Mouse (Mus musculus): ENCODE data around the gene Gm6525. TPM values are rescaled to one million over a fixed set of nuclear protein-coding genes. Genes with fewer than 3 reads are reported as not detected.

The Gm6525 gene
- not detected for total RNA-seq (2023)

GRCm38 (mm10) chr3:84173581-84174154 is at the start of gene Gm6525:
Gm6525 (plus strand) TSS chr3:84174104.

GRCm38 (mm10) chr3:84155558-84156006 is 18.3 kb upstream of the Gm6525 start, which contains the start of gene Mnd1:
Mnd1 (minus strand) TSS chr3:84155786.

Other genes starting within 250 kb of the Gm6525 start
- 136 TPM for gene Tmem131l, start 133.9 kb upstream of the Gm6525 start, total RNA-seq (2023)
- gene Mnd1, start 18.3 kb upstream of the Gm6525 start, total RNA-seq (2023) = not detected
- 3.5 TPM for gene Trim2, start 132.8 kb downstream of the Gm6525 start, total RNA-seq (2023)

Data from CD4-positive naive resting alpha-beta T cell, adult 76 days (primary cell).